Mouse (Mus musculus) forelimb bud, embryonic 11.5 days (tissue): ENCODE measurements around the gene Rxra.

Source experiments
- DNase-seq: peaks from one replicate; pipeline ENCODE4 v3.0.0-alpha.2; 2012; ENCODE audit warnings: low read depth, low spot score

Gene Rxra

GRCm38 (mm10) chr2:27738396-27738795 lies 62.2 kb downstream of the Rxra start:
- DNase-seq = no peak

GRCm38 (mm10) chr2:27740091-27740608 lies 63.9 kb downstream of the Rxra start:
- peak; percentile 71 for DNase-seq

GRCm38 (mm10) chr2:27743177-27743576 lies 66.9 kb downstream of the Rxra start:
- no peak for DNase-seq

- DNase-seq = no peak
These were observed 67.8 kb downstream of the Rxra start for GRCm38 (mm10) chr2:27743863-27744611.

DNA sequence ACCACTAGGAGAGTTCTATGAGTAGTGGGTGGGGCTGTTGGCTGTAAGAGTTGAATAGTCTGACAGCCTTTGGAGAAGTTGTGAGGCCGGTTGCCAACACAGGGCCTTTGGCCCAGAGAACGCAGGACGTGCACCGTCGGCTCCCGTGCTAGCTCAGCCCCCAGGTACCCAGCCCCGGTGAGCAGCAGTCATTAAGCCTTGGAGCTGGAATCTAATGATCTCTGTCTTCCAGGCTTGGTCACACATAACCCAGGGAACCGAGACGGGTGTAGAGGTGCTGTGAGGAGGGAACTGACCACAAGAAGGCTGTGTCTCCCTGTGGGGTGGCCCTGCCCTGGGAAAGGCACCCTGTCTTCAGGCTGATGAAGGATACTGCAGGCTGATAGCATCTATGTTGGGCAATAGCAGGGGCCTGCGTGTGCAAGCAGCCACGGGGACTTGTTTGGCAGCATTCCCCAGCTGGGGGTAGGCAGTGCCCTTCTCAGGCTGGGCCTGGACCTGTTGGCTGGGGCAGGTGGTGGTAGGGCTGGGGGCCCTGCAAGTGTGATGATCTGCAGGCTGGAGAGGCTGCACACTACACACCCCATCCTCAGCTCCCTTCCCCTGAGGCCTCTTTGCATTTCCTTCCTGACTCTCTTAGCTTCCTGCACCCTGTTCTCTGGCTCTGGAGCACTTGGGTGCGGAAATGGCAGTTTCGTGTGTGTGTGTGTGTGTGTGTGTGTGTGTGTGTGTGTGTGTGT lies 68.5 kb downstream of the Rxra start:
- DNase-seq = no peak

GRCm38 (mm10) chr2:27745673-27746620 lies 69.7 kb downstream of the Rxra start:
- no peak for DNase-seq

DNA sequence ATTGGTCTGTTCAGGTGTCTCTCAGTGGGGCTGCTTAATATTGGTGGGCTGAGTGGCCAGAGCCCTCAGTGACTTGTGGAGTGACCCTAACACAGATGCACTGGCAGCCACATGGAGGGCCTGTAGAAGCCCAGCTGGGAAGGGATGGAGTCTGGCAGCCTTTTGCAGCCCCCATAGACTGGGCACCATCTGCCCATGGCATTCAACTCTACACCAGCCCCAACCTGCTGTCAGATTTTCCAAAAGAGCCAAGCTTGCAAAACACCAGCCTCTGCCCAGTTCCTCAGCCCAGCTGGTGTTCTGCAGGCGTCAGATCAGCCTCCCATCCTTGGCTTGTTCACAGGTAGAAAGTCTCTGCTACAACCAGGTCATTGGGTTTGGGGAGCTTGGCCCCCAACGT lies 70.6 kb downstream of the Rxra start:
- no peak for DNase-seq

- no peak for DNase-seq
These were observed 72.7 kb downstream of the Rxra start for GRCm38 (mm10) chr2:27748984-27749383.

- DNase-seq = no peak
These were observed 74.3 kb downstream of the Rxra start for GRCm38 (mm10) chr2:27750399-27751134.

DNA sequence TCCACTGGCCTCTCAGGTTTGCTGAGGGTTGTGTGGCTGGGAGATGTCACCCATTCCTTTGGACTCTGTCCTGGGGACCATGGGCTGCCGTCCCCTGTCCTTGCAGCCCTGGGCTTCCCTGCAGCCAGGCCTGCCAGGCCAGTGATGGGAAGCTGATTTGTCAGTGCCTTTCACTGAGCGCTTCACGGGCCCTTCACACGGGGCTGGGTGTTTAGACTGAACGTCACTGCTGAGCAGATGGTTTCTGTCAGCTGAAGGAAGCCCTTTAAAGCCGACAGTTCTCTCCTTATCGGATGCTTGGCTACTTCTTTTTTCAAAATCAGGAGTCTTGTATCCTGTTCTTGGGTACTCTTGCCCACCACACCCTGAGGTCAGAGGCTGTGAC lies 74.9 kb downstream of the Rxra start:
- DNase-seq = no peak

DNA sequence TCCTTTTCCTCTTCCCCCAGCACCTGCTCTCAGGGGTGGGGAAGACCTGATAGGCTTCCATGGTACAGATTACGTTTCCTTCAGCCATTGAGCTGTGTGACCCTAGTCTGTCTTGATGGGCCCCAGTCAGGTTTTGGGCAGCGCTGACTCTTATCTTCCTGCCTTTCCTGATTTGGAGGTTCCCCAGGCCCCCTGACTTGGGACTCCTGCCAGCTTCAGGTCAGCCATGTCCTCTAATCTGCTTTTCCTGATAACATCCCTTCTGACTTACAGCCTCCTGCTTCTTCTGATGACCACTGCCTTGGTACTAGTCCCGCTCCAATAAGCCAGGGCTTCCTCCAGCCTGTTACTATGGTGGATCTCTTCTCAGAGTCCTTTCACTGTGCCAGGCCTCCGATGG lies 75.6 kb downstream of the Rxra start:
- DNase-seq = no peak

DNA sequence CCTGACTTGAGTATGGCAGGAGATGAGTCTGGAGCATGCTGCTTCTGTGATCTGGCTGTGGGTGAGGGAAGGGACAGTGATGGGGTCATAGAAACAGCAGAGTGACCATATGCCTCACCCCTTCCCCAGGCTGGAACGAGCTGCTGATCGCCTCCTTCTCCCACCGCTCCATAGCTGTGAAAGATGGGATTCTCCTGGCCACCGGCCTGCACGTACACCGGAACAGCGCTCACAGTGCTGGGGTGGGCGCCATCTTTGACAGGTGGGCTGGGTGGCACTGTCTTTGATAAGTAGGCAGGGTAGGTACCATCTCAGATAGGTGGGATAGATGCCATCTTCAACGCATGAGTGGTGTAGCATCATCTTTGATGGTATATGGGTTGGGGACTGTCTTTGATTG lies 77.9 kb downstream of the Rxra start:
- DNase-seq = no peak

DNA sequence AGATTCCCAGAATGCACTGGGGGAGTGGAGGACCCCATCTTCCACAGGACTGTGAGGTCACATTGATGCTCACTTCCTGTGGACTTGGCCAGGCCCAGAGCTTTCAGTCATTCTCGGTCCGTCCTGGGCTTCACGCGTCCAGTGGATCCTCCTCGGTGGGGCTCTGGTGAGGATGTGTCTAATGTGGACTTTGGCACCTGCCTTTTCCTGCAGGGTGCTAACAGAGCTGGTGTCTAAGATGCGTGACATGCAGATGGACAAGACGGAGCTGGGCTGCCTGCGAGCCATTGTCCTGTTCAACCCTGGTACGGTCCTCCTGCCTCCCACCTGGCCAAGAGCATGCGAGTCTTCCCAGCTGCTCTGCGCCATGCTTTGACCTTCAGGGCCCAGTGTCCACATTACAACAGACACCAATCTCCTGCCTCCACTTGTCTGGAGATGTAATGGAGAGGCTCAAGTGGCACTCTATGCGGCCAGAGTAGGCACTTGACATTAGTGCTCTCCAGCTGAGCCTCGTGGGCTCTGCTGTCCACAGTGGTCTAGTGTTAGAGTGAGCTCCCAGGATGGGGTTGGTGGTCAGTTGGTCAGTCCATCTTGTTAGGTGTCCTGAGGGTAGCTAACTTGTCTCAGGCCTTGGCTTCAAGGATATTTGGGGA lies 79.9 kb downstream of the Rxra start:
- no peak for DNase-seq

- DNase-seq = peak; percentile 60
These were observed 82.4 kb downstream of the Rxra start for GRCm38 (mm10) chr2:27758414-27759301.

DNA sequence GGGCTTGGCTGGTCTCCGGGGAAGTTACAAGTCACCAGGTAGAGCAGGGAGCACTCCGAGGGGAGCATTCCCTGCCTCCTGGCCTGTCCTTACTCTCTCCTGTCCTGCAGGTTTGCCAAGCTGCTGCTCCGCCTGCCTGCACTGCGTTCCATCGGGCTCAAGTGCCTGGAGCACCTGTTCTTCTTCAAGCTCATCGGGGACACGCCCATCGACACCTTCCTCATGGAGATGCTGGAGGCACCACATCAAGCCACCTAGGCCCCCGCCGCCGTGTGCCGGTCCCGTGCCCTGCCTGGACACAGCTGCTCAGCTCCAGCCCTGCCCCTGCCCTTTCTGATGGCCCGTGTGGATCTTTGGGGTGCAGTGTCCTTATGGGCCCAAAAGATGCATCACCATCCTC lies 83.2 kb downstream of the Rxra start:
- no peak for DNase-seq

GRCm38 (mm10) chr2:27761260-27761995 lies 85.2 kb downstream of the Rxra start:
- DNase-seq = no peak

DNA sequence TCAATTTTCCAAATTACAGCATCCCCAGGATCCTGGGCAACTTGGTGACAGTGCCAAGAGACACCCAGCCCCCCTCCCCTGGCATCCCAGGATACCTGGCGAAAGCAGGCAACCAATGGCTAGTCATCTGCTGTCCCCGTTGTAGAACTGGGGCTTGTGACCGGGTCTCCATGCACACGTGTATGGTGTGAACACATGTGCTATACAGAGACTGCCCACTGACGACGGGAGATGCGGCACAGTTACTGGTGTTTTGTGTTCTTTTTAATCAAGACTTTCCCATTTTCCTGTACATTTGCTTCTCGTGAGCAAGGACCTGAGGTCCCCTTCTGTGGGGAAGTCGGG lies 85.7 kb downstream of the Rxra start:
- DNase-seq = no peak

DNA sequence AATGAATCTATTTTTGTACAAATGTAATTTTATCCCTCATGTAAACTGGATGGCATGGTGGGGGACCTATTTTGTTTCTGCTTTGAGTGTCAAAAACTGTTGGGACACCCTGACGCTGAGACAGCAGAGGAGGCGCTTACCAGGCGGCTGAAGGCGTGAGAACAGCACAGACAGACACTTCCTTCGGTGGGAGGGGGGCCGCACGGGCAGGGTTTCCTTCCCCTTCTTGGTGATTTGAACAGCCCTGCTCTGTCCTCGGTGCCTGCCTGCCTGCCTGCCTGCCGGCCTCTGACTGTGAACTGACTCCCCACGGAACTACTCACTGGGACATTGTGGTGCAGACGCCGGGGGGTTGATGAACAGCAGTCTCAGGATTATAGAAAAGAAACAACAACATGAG lies 86.3 kb downstream of the Rxra start:
- DNase-seq = no peak
